Mouse (Mus musculus) G1E (cell line): ENCODE results near the gene Hspa4l.

Source experiments
- CTCF ChIP-seq: IDR thresholded peaks from 2 replicates; pipeline ENCODE4 v1.5.1; 2012; ENCODE audit warnings: low read depth, low read length, inconsistent platforms, mixed read lengths
- GATA1 ChIP-seq: IDR thresholded peaks from 2 replicates; pipeline ENCODE4 v1.6.1; 2012; ENCODE audit warnings: borderline replicate concordance, low read length, inconsistent platforms, mixed read lengths
- TAL1 ChIP-seq: conservative IDR thresholded peaks from 2 replicates; pipeline ENCODE4 v1.6.1; 2012; ENCODE audit warnings: low read depth, low read length, inconsistent platforms, mixed read lengths

DNA sequence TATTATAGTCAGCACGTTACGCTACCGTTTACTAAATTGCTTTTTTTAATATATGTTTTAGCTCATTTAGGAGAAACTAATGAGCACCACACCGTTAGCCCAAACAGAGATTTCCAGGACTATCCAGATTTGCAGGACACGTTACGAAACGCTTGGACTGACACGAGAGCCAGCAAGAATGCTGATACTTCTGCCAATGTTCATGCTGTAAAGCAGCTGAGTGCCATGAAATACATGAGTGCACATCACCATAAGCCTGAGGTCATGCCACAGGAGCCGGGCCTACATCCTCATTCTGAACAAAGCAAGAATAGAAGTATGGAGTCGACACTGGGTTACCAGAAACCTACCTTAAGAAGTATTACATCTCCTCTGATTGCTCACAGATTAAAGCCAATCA is 64.4 kb downstream of the Hspa4l start:
- TF ChIP-seq CTCF (no peak), TAL1 (no peak), GATA1 (no peak)
